Mouse (Mus musculus): ENCODE results near the gene Fkbp5.

Gene Fkbp5

GRCm38 (mm10) chr17:28460388-28460787, 56.9 kb downstream of the Fkbp5 start:
- DNase-seq (ENCODE audit: low spot score in 2 of 2): no peak

- DNase-seq (ENCODE audit: low spot score in 2 of 2): no peak
Measured at GRCm38 (mm10) chr17:28455098-28455497, 62.2 kb downstream of the Fkbp5 start.

- DNase-seq (ENCODE audit: low spot score in 2 of 2): no peak
Measured at GRCm38 (mm10) chr17:28452889-28453288, 64.4 kb downstream of the Fkbp5 start.

- DNase-seq (ENCODE audit: low spot score in 2 of 2): no peak
Measured at GRCm38 (mm10) chr17:28451914-28452313, 65.4 kb downstream of the Fkbp5 start.

GRCm38 (mm10) chr17:28451487-28451886, 65.8 kb downstream of the Fkbp5 start:
- no peak for DNase-seq (ENCODE audit: low spot score in 2 of 2)

GRCm38 (mm10) chr17:28448225-28448624, 69.1 kb downstream of the Fkbp5 start:
- DNase-seq (ENCODE audit: low spot score in 2 of 2): no peak

GRCm38 (mm10) chr17:28447789-28448188, 69.5 kb downstream of the Fkbp5 start:
- no peak for DNase-seq (ENCODE audit: low spot score in 2 of 2)

- DNase-seq (ENCODE audit: low spot score in 2 of 2): no peak
Measured at GRCm38 (mm10) chr17:28446820-28447168, 70.5 kb downstream of the Fkbp5 start.

- DNase-seq (ENCODE audit: low spot score in 2 of 2): no peak
Measured at GRCm38 (mm10) chr17:28445886-28446819, 71.2 kb downstream of the Fkbp5 start.

GRCm38 (mm10) chr17:28442661-28443060, 74.7 kb downstream of the Fkbp5 start:
- no peak for DNase-seq (ENCODE audit: low spot score in 2 of 2)

GRCm38 (mm10) chr17:28438342-28439115, 78.8 kb downstream of the Fkbp5 start:
- no peak for DNase-seq (ENCODE audit: low spot score in 2 of 2)

- DNase-seq (ENCODE audit: low spot score in 2 of 2): no peak
Measured at GRCm38 (mm10) chr17:28437938-28438337, 79.4 kb downstream of the Fkbp5 start.

GRCm38 (mm10) chr17:28434921-28435485, 82.3 kb downstream of the Fkbp5 start:
- no peak for DNase-seq (ENCODE audit: low spot score in 2 of 2)

GRCm38 (mm10) chr17:28433029-28433428, 84.3 kb downstream of the Fkbp5 start:
- no peak for DNase-seq (ENCODE audit: low spot score in 2 of 2)

GRCm38 (mm10) chr17:28431931-28432335, 85.4 kb downstream of the Fkbp5 start:
- no peak for DNase-seq (ENCODE audit: low spot score in 2 of 2)

GRCm38 (mm10) chr17:28431038-28431437, 86.3 kb downstream of the Fkbp5 start:
- no peak for DNase-seq (ENCODE audit: low spot score in 2 of 2)

- DNase-seq (ENCODE audit: low spot score in 2 of 2): no peak
Measured at GRCm38 (mm10) chr17:28428474-28429258, 88.7 kb downstream of the Fkbp5 start.

- DNase-seq (ENCODE audit: low spot score in 2 of 2): no peak
Measured at GRCm38 (mm10) chr17:28427666-28428065, 89.7 kb downstream of the Fkbp5 start.

GRCm38 (mm10) chr17:28424373-28424772, 93.0 kb downstream of the Fkbp5 start:
- no peak for DNase-seq (ENCODE audit: low spot score in 2 of 2)

GRCm38 (mm10) chr17:28421071-28421470, 96.3 kb downstream of the Fkbp5 start:
- DNase-seq (ENCODE audit: low spot score in 2 of 2): no peak

GRCm38 (mm10) chr17:28420229-28421051, 96.9 kb downstream of the Fkbp5 start:
- DNase-seq (ENCODE audit: low spot score in 2 of 2): no peak

Data from frontal cortex, postnatal 25 days (tissue).